Mouse (Mus musculus) CH12.LX (cell line): ENCODE measurements around the gene Muc13. TPM values are rescaled to one million over a fixed set of nuclear protein-coding genes. Genes with fewer than 3 reads are reported as not detected.

ENCODE experiments used
- DNase-seq: peaks from one replicate; pipeline ENCODE4 v3.0.0-alpha.2; 2013; ENCODE audit errors: extremely low read depth
- H3K27ac ChIP-seq: 2 replicates; pipeline ENCODE4 v1.5.1; 2012; ENCODE audit warnings: low read depth, mild to moderate bottlenecking, control low read depth, moderate library complexity; ENCODE audit not compliant: insufficient read depth
- H3K27me3 ChIP-seq: replicated peaks from 2 replicates; pipeline ENCODE3; 2012; ENCODE audit warnings: inconsistent platforms
- H3K36me3 ChIP-seq, 2 experiments: replicated peaks in 1 of 2; 2 replicates each; pipeline versions ENCODE3 to v1.6.1; 2012; ENCODE audit warnings: inconsistent platforms in 1 of 2, low read length in 1 of 2, mild to moderate bottlenecking in 1 of 2, mixed read lengths in 1 of 2, moderate library complexity in 1 of 2; ENCODE audit not compliant: control insufficient read depth in 1 of 2, insufficient read depth in 1 of 2
- H3K4me1 ChIP-seq, 2 experiments: 2 replicates each; pipeline ENCODE4 v1.6.1; 2012; ENCODE audit warnings: inconsistent platforms in 1 of 2, moderate library complexity in 1 of 2; ENCODE audit not compliant: insufficient read depth in 2 of 2, control insufficient read depth in 1 of 2
- H3K4me2 ChIP-seq: 2 replicates; pipeline ENCODE4 v1.6.1; 2012; ENCODE audit warnings: low read depth, mild to moderate bottlenecking, control low read depth; ENCODE audit not compliant: poor library complexity, insufficient read depth, severe bottlenecking
- H3K4me3 ChIP-seq, 3 experiments: fragments of 150-350 bp in 1 of 3; sonication (generic) in 1 of 3; replicated peaks in 1 of 3; 2 replicates each; pipeline versions ENCODE3 to v1.5.1; 2011 to 2012; ENCODE audit warnings: low read depth in 2 of 3, low read length in 2 of 3, mild to moderate bottlenecking in 2 of 3, moderate library complexity in 2 of 3, control low read depth in 1 of 3, improper control_type of control experiment in 1 of 3, inconsistent platforms in 1 of 3, mixed read lengths in 1 of 3; ENCODE audit not compliant: poor library complexity in 1 of 3
- H3K79me2 ChIP-seq: replicated peaks from 2 replicates; pipeline ENCODE4 v1.6.1; 2012; ENCODE audit warnings: mild to moderate bottlenecking, moderate library complexity; ENCODE audit not compliant: control insufficient read depth, poor library complexity, insufficient read depth, severe bottlenecking; ENCODE audit errors: extremely low read depth
- H3K9ac ChIP-seq: 2 replicates; pipeline ENCODE4 v1.6.1; 2012; ENCODE audit warnings: low read depth, mild to moderate bottlenecking, control low read depth, moderate library complexity; ENCODE audit not compliant: insufficient read depth
- H3K9me3 ChIP-seq: replicated peaks from 2 replicates; pipeline ENCODE3; 2012; ENCODE audit warnings: low read length, inconsistent platforms, mixed read lengths
- EP300 ChIP-seq: IDR thresholded peaks from 2 replicates; pipeline ENCODE4 v1.6.1; 2011; ENCODE audit warnings: low read length, improper control_type of control experiment
- KAT2A ChIP-seq: IDR thresholded peaks from 2 replicates; pipeline ENCODE4 v1.6.1; 2012; ENCODE audit warnings: low read length, improper control_type of control experiment, inconsistent platforms; ENCODE audit not compliant: insufficient replicate concordance
- MAZ ChIP-seq: IDR thresholded peaks from 2 replicates; pipeline ENCODE4 v1.6.1; 2012; ENCODE audit warnings: low read depth, mild to moderate bottlenecking, inconsistent platforms, low read length, improper control_type of control experiment, moderate library complexity
- MEF2A ChIP-seq: IDR thresholded peaks from 2 replicates; pipeline ENCODE4 v1.6.1; 2014; ENCODE audit warnings: low read depth, mild to moderate bottlenecking, inconsistent platforms, low read length, improper control_type of control experiment, borderline replicate concordance
- MXI1 ChIP-seq: IDR thresholded peaks from 2 replicates; pipeline ENCODE4 v1.6.1; 2011; ENCODE audit warnings: mild to moderate bottlenecking, low read depth, low read length, improper control_type of control experiment
- NRF1 ChIP-seq: IDR thresholded peaks from 2 replicates; pipeline ENCODE4 v1.6.1; 2014; ENCODE audit warnings: low read depth, mild to moderate bottlenecking, inconsistent platforms, low read length, improper control_type of control experiment, moderate library complexity
- SMC3 ChIP-seq: IDR thresholded peaks from 2 replicates; pipeline ENCODE4 v1.6.1; 2011; ENCODE audit warnings: low read depth, low read length, improper control_type of control experiment
- UBTF ChIP-seq: IDR thresholded peaks from 2 replicates; pipeline ENCODE4 v1.6.1; 2012; ENCODE audit warnings: low read depth, mild to moderate bottlenecking, inconsistent platforms, low read length, improper control_type of control experiment, moderate library complexity
- ZNF384 ChIP-seq: IDR thresholded peaks from 2 replicates; pipeline ENCODE4 v1.6.1; 2012; ENCODE audit warnings: low read depth, low read length, improper control_type of control experiment, inconsistent platforms
- dilution Hi-C: fragments of 300-500 bp; cut with MboI; formaldehyde crosslinking; loops from 2 replicates; pipeline ENCODE4 v1.14.3; 2020; ENCODE audit warnings: low sequenced_read_pairs; ENCODE audit not compliant: extremely low pct_unique_long_range_greater_than_20kb, extremely low pct_ligation_motif_present
- in situ Hi-C: fragments of 300-500 bp; cut with MboI; formaldehyde crosslinking; loops from 3 replicates; pipeline ENCODE4 v1.14.3; 2019; ENCODE audit warnings: low sequenced_read_pairs, low pct_ligation_motif_present, low pct_unique_long_range_greater_than_20kb, mixed read lengths
- polyA plus RNA-seq: library from polyadenylated mRNA; unstranded; fragments of >175 nt; gene quantifications from 2 replicates; pipeline ENCODE4 v1.2.1, GENCODE M21; 2012; ENCODE audit warnings: low read depth; ENCODE audit not compliant: insufficient read length
- total RNA-seq, 2 experiments: library from RNA; depleted of rRNA; stranded (reverse); fragments of 300-350 nt in 1 of 2; fragments of >200 nt in 1 of 2; gene quantifications; 2 replicates each; pipeline ENCODE4 v1.2.3; 2012 to 2014

Muc13 gene
- total and polyA plus RNA-seq, 3 experiments: not detected

DNA sequence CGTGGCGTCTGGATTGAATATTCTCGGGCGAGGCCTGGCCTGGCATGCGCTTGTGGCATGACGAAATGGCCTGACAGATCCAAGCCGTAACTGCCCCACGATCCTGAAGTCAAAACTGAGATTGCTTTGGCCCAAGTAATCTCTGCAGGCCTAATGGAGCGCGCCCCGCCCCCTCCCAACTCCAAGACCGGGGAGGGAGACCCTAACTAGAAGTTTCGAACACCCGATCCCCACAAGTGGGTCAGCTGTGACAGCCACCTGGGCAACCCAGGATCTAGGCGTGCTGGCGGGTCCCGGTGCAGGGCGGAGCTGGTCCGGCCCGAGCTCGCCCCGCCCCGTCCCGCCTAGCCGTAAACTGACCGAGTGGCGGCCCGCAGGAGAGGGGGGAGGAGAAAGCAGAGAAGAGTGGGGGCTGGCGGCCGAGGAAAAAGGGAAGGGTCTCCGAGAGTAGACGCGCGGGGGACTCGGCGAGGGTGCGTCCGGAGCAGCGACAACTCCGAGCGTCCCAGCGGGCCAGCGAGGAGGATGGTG, 35.5 kb downstream of the Muc13 start, which contains the start of gene Itgb5:
Itgb5 (plus strand) TSS at position 365 of the 531 bp plus-strand sequence.
- peaks cover 3 to 22% of the 10 kb centered on the region in 2 experiments for H3K4me1 ChIP-seq
- dilution Hi-C loops: no loop called here
- in situ Hi-C loops: loop anchor here (5.0 to 10.0 kb wide), 2 partner anchors 123 to 275 kb away; no protein-coding TSS in a partner anchor
- TF ChIP-seq NRF1: no peak
- 0 out of 2 replicates have a peak, but pooled peaks have one; percentile 9 for TF ChIP-seq MXI1
- 0 out of 2 replicates have a peak, but pooled peaks have one; percentile 11 for TF ChIP-seq MAZ
- TF ChIP-seq, all 38 proteins: peak for 2
- Histone ChIP-seq H3K4me2 (peak within 1 kb of the TSS; percentile 46), H3K27ac (peak within 1 kb of the TSS; percentile 14; the same call in 1 of the 2 replicates), H3K9ac (peak within 1 kb of the TSS; percentile 63), H3K4me3 (peak within 1 kb of the TSS; percentile 52 to 78 (median 57)), H3K79me2 (no peaks in the 10 kb centered on the region), H3K36me3 (no peaks in the 10 kb centered on the region), H3K27me3 (peaks cover 45% of the 10 kb centered on the region), H3K9me3 (no peaks in the 10 kb centered on the region)
- DNase-seq: no peak

DNA sequence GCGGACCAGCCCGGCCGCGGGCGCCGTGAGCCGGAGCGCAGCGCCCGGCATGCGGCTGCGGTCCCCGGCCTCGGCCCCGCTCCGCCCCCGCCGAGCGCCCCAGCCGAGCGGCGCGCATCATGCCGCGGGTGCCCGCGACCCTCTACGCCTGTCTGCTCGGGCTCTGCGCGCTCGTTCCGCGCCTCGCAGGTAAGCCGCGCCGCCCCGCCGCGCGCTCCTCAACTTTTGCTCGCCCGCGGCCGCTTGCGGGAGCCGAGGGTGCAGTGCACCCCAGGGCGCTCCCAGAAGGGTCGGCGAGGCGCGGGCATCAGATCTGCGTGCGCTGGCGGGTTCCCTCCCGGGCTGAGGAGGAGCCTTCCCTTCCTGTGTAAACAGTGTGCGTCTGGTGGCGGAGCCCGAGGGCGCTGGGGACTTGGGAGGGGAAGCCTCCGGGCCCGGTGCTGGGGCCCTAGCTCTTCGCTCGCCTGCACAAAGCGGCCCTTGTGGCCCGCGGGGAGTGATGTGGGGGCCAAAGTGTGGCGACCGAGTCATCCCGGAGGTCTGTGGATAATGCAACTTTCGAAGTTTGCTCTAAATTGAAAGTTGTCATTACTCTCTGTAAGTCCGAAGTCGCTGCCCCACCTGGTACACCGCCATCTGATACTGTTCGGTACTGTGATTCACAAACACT, 36.1 kb downstream of the Muc13 start:
- Histone ChIP-seq H3K27me3 (peaks cover 47% of the 10 kb centered on the region), H3K4me2 (peak overlapping the region; percentile 46), H3K79me2 (no peaks in the 10 kb centered on the region), H3K4me3 (peak overlapping the region; percentile 52 to 78 (median 57)), H3K9me3 (no peaks in the 10 kb centered on the region), H3K4me1 (peaks cover 3 to 22% of the 10 kb centered on the region in 2 experiments), H3K36me3 (no peaks in the 10 kb centered on the region), H3K27ac (peak overlapping the region; percentile 14; the same call in 1 of the 2 replicates), H3K9ac (peak overlapping the region; percentile 63)
- TF ChIP-seq UBTF (peak; percentile 96), MXI1 (peak; percentile 25; the same call in 1 of the 2 replicates), EP300 (no peak)
- in situ Hi-C loops: loop anchor here (5.0 to 10.0 kb wide), 2 partner anchors 122 to 275 kb away; no protein-coding TSS in a partner anchor
- dilution Hi-C loops: no loop called here
- DNase-seq: no peak

DNA sequence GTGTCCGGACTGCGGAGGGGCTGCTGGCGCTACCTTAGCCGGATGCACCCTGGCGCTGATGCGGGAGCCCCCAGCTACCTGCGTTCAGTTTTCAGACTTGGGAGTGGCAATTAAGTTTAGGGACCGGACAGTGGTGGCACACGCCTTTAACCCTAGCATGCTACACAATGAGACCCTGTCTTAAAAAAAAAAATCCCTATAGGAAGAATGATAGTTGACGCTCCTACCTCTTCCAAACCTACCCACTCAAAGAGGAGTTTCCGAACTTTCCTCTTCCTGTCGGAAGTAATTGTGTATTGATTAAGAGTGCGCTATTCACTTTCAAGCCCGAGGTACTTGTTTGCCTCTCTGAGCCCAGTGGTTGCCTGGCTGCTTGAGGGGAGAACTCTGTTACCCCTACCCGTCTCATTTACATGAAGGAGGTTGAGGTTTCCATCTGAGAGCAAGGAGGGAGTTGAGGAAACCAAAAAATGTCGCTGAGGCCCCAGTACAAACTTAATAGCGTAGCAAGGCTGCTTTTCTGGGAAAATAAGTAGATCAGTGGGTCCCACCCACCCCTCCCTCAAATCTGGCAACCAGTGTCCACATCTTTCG, 36.8 kb downstream of the Muc13 start:
- Histone ChIP-seq H3K27ac (no peak overlapping the region), H3K36me3 (no peaks in the 10 kb centered on the region), H3K9ac (peak overlapping the region; percentile 63; the same call in 1 of the 2 replicates), H3K27me3 (peaks cover 46% of the 10 kb centered on the region), H3K4me1 (peaks cover 3 to 22% of the 10 kb centered on the region in 2 experiments), H3K4me3 (peak overlapping the region; percentile 52 to 78 (median 57)), H3K79me2 (no peaks in the 10 kb centered on the region), H3K9me3 (no peaks in the 10 kb centered on the region), H3K4me2 (peak overlapping the region; percentile 46)
- dilution Hi-C loops (no loop called here), in situ Hi-C loops (no loop called here)
- DNase-seq: no peak
- TF ChIP-seq KAT2A (no peak), MEF2A (no peak), ZNF384 (peak; percentile 52; the same call in 1 of the 2 replicates), SMC3 (no peak)
- TF ChIP-seq, all 38 proteins: peak for 1
